Mouse (Mus musculus): ENCODE data around the gene Aldh4a1.
A peak's percentile ranks its signal among the peaks of the same experiment; 100 is the strongest.

DNA sequence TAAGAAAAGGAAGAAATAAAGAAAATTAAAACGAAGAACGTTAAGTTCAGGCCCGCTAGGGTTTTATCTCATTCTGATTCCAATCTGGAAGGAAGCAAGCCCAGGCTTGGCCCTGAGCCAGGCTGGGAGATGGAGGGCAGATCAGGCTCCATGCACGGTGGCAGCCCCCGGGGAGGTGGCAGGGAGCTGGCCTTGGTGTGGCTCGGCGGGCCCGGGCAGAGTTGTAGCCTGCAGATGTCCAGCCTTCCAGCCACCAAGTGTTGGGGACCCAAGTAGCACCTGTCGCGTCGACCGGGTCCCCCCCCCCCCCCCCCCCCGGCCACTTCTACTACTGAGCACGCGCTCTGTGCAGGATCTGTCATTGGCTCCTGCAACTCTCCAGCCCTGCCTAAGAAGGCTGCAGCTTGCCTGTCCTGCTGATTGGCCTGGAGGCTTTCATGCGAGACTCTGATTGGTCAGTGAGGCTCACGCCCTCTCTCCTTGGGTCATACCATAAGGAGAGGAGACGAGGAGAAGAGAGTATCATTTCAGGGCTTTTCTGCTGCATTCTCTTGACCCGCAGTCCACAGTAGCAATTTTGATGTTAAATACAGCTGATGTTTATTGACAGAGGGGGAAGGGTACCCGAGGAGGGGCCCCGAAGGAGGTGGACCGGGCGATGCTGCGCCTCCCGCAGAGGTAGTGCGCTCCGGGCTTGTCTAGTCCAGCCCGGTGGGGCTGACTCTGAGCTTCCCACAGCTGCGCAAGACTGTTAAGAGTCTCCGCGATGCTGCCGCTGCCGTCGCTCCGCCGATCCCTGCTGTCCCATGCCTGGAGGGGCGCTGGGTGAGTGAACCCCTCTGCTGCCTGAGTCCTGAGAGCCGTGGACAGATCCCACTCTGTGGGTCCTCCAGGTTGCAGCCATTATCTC is at the start of gene Aldh4a1:
- peak; percentile 83 for TF ChIP-seq EP300 (optimal IDR thresholded peaks at IDR 0.05)
- TF ChIP-seq CTCF (IDR thresholded peaks at IDR 0.05; ENCODE audit: low read depth) = no peak; the same call in 1 of the 2 replicates
